Mouse (Mus musculus) adrenal gland, postnatal 25 days (tissue): ENCODE results near the gene Abcb1b. TPM values are rescaled to one million over a fixed set of nuclear protein-coding genes. Genes with fewer than 3 reads are reported as not detected.
"Not testable (repeated sequence)": the region's sequence is repeated elsewhere in the genome, so short reads cannot be mapped to it uniquely, and the experiment has no call there.

Source experiments
- DNase-seq: peaks from one replicate; pipeline ENCODE4 v3.0.0; 2021; ENCODE audit warnings: mixed read lengths
- long read RNA-seq: library from polyadenylated mRNA; stranded (forward); transcript quantifications from one replicate; pipeline ENCODE4 v2.0.0, GENCODE M21; 2021
- total RNA-seq: library from RNA; stranded (reverse); gene quantifications from 2 replicates; pipeline ENCODE4 v1.2.3, GENCODE M21; 2021

The Abcb1b gene
- total RNA-seq = 2,242 and 2,571 TPM in 2 replicates
- long read RNA-seq, full-length matches to known transcripts = 2,352 of 3,408 reads
- long read RNA-seq, partial matches to known transcripts = 817 of 3,408 reads
- long read RNA-seq, other reads (novel, unspliced or antisense) = 239 of 3,408 reads

- DNase-seq = peak; percentile 80
Observed at GRCm38 (mm10) chr5:8797987-8798751, at the start of gene Abcb1b. Gene Abcb1b (plus strand): TSS chr5:8798147.

- no peak for DNase-seq
Observed at GRCm38 (mm10) chr5:8772866-8773265, 25.1 kb upstream of the Abcb1b start.

DNA sequence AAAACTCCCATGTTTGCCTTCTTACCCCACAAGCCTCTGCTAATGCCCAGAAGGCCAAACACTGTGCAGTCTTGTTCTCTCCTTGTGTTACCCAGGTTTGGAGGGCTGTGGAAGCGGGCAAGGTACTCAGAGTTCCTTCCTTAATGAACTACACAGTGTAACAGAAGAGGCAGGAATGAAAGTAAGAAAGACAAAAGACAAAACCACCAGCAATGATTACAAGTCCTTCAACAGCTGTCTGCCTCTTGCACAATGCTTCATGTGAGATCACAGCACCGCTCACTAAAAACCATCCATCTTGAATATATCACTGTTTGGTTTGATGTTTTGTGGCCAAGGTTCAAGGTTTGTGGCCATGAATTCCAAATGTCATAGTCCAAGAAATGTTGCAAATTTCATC lies 19.6 kb upstream of the Abcb1b start:
- no peak for DNase-seq

DNA sequence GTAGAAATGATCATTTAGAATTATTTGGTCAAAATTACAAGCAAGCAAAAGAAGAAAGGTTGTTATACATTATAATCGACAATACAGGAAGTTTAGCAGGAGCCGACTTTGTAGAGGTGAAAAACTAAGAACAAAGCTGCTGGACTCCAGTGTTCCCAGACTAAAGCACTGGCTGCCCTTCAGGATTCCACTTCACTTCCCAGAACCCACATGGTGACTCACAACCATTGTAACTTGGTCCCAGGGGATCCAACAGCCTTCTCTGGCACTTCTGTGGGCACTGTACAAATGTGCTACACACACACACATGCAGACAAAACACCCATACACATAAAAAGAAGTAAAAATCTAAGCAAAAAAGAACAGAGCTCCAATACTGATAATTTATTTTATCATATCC lies 19.2 kb upstream of the Abcb1b start:
- DNase-seq = no peak

DNA sequence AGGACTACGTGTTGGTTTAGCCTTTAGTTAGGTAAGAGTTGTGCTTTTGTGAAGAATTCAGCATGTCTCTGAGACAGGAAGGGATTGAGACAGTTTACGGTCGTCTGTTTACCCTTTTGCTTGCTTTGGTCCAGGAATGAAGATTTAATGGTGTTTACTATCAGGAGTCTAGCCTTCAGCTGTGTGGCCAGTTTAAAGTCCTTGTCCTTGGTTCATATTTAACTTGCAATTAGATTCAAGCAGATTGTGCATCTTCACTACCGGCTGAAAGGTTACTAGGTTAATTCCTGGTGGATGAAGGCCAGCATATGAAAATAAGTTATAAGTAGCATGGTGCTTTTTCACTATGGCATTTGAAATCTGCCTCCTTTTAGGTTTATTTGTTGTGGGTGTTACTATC lies 5.7 kb upstream of the Abcb1b start:
- no peak for DNase-seq

DNA sequence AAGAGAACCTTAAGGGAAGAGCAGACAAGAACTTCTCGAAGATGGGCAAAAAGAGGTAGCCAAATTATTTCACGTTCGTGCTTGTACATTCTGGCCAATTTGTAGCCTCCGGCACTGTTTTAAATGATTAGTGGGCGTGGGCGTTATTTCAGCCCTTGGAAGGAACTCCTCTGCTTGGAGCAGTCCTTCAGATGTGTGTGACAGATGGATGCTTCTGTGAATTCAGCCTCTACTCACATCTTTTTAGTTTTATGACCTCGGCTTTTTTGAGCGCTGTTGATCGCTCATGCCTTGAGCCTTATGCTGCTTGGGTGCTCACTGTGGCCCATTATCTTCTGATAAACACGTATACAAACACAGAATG lies 787 bp downstream of the Abcb1b start:
- no peak for DNase-seq

- DNase-seq = no peak
Observed at GRCm38 (mm10) chr5:8805742-8806141, 7.8 kb downstream of the Abcb1b start.

DNA sequence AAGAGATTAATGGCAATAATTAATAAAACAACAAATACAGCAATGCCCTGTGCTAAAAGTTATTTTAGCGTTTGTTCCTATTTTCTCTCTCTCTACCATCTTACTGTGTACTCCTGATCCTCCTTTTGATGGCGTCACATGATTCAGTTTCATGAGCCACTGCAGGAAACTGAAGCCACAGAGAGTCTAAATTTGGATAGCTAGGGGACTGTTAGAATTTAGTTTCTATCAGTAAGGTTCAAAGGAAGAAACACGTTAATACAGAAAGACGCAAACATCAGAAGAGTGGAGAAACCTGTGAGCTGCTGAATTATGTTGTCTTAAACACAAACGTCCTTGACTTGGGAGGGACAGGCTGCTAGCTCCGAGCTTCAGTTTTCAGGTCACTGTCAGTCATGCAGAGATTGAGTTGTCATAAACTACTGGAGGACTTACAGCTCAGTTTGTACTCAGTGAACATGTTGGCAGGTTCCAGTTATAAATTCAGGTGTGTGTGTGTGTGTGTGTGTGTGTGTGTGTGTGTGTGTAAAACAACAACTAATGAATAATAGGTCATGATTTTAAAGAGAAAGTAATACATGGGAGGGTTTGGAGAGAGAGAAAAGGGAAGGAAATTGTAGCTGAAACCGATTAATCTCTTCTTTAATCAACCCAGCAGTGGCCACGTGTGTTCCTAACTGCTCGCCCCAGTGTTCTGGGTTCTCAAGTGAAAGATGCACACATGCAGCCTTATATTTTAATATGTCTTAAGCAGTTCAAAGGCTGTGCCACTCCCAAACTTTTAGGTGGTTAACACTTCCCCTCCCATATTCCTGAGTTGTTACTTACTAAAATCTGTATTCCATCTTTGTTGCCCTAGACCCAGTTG lies 9.4 kb downstream of the Abcb1b start:
- no peak for DNase-seq

DNA sequence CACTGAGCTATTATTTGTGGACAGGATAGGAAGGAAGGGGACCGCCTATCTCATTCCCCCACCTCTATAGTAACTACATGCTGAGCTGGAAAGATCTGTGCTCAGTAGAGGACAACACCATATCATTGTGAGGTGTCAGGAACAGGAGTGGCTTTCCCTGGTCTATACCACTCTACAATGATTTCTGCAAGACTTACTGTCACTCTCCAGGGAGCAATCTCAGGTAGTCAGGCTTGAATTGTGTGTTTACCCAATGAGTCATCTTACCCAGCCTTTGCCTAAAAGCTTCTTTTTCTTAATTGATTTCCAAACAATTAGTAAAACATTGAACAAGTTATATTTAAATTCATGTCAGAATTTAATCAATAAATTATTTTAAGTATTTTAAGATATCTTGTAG lies 15.9 kb downstream of the Abcb1b start:
- DNase-seq = no peak

DNA sequence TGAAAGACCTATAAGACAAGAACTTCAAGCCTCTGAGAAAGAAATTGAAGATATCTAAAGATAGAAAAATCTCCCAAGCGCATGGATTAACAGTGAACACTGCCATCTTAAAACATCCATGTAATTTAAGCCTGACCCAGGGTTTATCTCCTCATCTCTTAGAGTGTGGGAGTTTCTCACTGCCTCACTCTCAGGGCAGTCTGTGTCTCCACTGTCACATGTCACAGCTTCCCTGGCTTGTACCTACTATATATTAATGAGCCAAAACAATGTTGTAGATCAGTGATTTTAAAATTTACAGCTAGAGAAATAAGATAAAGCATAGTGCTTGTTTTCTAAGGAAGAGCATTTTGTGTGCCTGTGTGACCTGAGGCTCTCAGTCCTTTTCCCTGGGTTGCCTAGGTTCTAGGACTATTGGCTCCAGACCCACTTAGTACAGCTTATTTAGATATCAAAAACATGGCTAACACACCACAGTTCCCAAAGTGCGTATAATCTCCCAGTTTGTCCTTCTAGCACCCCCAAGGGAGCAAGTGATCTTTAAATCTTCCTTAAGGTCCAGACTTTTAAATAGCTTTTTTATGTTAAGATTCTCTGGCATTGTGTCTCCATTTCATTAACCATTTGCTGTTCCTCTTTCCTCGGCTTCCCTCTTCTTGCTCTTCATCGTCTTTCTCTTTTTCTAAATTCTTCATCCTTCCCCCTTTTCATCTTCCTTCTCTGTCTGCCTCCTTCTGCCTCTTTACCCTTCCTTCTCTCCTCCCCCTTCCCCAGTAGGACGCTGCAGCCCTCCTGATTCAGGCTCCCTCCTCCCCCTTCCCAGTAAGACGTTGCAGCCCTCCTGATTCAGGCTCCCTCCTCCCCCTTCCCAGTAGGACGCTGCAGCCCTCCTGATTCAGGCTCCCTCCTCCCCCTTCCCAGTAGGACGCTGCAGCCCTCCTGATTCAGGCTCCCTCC lies 22.0 kb downstream of the Abcb1b start:
- DNase-seq = no peak

- not testable (repeated sequence) for DNase-seq
Observed at GRCm38 (mm10) chr5:8820592-8821104, 22.7 kb downstream of the Abcb1b start.

DNA sequence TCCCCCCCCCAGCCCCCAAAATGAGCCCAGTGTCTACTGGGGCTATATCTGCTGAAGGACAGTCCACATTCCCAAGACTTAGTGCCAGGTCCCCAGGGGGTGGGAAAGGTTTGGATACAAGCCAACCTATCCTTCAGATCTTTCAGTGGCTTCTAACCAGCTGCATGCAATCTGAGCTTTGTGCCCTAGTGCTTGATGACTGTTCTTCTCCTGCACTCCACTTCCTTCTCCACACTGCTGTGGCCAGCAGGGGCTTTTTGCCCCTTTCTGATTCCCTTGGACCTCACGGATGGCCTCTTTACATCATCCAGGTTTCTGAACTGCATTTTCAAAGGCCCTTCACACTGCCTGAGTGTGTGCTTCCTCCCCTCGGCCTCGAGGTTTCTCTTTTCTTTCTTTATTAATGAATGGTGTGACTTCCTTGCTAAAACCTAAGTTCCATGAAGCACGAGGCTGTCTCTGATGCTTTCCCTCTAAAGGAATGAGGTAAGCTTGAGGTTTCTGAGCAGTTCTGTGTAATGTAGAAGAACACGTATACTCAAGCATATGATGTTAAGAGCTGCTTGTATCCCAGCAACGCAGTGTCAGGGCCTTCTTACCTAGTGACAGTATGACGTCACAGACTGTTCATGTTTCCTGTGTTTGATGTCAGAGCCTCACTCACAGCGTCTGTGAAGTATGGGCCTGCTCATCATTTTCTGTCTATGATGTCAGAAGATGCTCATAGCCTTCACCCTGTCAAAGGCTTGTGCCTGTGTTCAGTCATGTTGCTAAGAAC lies 40.9 kb downstream of the Abcb1b start:
- DNase-seq = no peak

DNA sequence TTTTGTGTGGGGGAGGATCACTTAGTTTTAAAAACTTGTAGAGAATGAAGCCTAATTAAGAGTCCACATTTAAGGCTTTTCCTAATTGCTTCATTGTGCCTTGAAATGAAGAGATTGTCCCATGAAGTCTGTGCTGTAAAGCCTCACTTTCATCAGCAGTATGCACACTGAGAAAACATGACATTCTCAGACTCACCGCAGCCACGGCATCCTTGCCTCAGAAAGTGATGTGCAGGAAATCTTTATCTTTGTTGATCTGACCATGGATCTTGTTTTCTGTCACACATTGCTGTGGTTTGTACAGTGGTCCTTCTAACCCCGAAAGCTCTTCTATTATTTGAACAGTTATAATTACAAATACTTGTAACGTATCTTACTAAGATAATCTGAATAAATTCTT lies 41.7 kb downstream of the Abcb1b start:
- no peak for DNase-seq

DNA sequence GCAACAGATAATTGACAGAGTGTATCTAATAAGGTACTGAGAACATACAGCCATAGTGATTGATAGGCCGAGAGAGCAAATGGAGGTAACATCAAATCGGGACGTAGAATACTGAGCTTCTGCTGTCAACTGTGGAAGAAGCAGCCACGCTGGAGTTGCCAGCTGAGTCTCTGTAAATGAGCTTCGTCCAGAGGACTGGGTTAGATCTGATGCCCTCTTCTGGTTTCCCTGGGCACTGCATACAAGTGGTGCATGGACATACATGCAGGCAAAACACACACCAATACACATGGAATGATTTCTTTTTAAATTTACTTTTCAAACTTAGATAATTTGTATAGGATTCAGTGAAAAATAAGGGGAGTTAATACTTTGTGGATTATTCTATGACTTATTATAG lies 42.9 kb downstream of the Abcb1b start:
- DNase-seq = peak; percentile 61

DNA sequence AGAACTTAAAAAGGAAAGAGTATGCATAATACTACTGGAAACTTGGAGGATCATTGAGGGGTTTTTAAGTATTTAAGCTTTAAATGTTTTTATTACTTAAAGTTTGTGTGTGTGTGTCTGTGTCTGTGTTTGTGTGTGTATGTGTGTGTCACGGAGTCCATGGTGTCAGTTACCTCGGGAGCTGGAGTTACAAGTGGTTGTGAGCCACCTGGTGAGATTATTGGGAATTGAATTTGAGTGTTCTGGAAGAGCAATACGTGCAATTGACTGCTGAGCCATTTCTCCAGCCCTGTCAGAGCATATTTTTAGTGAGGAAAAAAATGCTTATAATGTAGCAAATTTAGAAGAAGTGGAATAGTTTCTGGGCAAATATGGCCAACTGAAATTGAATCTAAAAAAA lies 44.9 kb downstream of the Abcb1b start:
- no peak for DNase-seq

- not testable (repeated sequence) for DNase-seq
Observed at GRCm38 (mm10) chr5:8848607-8849575, 50.9 kb downstream of the Abcb1b start.

DNA sequence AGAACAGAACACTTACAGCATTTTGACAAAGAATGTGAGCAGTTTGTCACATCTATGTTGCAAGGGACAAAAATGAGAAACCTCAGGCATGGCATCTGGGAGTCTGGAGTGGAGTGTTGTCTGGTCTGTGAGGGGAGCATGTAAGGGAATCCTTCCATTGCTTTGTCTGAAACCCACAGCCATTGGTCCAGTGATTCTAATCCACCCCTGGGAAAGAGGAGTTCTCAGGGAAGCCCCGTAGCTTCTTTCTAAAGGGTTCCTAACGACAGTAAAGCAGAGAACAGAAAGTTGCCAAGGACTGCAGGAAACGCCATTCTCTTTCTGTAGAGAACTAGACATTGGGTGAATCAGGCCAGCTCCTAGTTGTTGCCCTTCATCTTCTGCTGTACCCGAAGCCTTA lies 52.9 kb downstream of the Abcb1b start:
- no peak for DNase-seq

DNA sequence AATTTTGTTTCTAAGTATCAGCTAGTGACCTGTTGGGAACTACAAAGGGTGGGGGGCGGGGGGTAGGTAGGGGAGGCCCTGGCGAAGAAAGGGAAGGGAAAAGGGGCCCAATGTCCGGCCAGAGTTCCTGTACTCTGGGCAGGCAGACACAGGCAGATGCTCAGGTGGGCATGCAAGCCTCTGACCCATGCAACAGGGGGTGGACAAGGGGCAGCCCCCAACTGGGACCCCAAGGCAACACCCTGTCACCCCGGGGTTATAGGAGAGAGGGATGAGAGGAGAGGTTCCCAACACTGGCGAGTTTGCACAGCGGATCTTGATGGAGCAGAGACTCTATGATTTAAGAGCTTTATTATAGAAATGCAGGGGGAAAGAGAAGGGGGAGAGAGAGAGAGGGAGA lies 59.3 kb downstream of the Abcb1b start:
- DNase-seq = no peak

GRCm38 (mm10) chr5:8861811-8862210 lies 63.9 kb downstream of the Abcb1b start:
- no peak for DNase-seq
